Mouse (Mus musculus) forebrain, embryonic 11.5 days (tissue): ENCODE data around the gene Kidins220. TPM values are rescaled to one million over a fixed set of nuclear protein-coding genes. Genes with fewer than 3 reads are reported as not detected.

Source experiments
- ATAC-seq: fragments of 200-750 bp; cut with Nextera tagmentation; replicated peaks from 2 replicates; pipeline ENCODE4 v1.8.0; 2017; ENCODE audit warnings: moderate TSS enrichment; ENCODE audit not compliant: low FRiP score
- DNase-seq: peaks from one replicate; pipeline ENCODE4 v3.0.0-alpha.2; 2017; ENCODE audit warnings: low spot score
- H3K27ac ChIP-seq: fragments of 300-500 bp; sonication (generic); 2 replicates; pipeline ENCODE4 v1.5.1; 2014; ENCODE audit warnings: low read depth, low read length
- H3K27me3 ChIP-seq: fragments of 300-500 bp; sonication (generic); 2 replicates; pipeline ENCODE4 v1.6.1; 2014; ENCODE audit warnings: mild to moderate bottlenecking, low read length, mixed read lengths; ENCODE audit not compliant: control insufficient read depth, insufficient read depth
- H3K36me3 ChIP-seq: fragments of 300-500 bp; sonication (generic); 2 replicates; pipeline ENCODE4 v1.6.1; 2014; ENCODE audit warnings: mild to moderate bottlenecking, low read length, moderate library complexity, mixed read lengths; ENCODE audit not compliant: control insufficient read depth, insufficient read depth
- H3K4me1 ChIP-seq: fragments of 300-500 bp; sonication (generic); replicated peaks from 2 replicates; pipeline ENCODE4 v1.6.1; 2014; ENCODE audit warnings: low read length, mixed read lengths; ENCODE audit not compliant: control insufficient read depth, insufficient read depth
- H3K4me2 ChIP-seq: fragments of 300-500 bp; sonication (generic); 2 replicates; pipeline ENCODE4 v1.6.1; 2014; ENCODE audit warnings: low read depth, mild to moderate bottlenecking, low read length, moderate library complexity, mixed read lengths; ENCODE audit not compliant: severe bottlenecking
- H3K4me3 ChIP-seq: fragments of 300-500 bp; sonication (generic); 2 replicates; pipeline ENCODE4 v1.5.1; 2014; ENCODE audit warnings: low read depth, low read length
- H3K9ac ChIP-seq: fragments of 300-500 bp; sonication (generic); 2 replicates; pipeline ENCODE4 v1.6.1; 2014; ENCODE audit warnings: low read length
- H3K9me3 ChIP-seq: fragments of 300-500 bp; sonication (generic); 2 replicates; pipeline ENCODE4 v1.6.1; 2016; ENCODE audit warnings: low read length, mixed read lengths; ENCODE audit not compliant: control insufficient read depth
- WGBS: fragments of 180-500 bp; shearing (Covaris S2); extraction: QIAGEN DNeasy Blood & Tissue Kit; methylation state at CpG from one replicate; pipeline ENCODE4 v1.1.7; 2014; 5-methylcytosine and 5-hydroxymethylcytosine counted together
- polyA plus RNA-seq: library from polyadenylated mRNA; unstranded; fragments of >200 nt; fragmentation: Nextera tagmentation; extraction: Ambion mirVana; gene quantifications from 2 replicates; pipeline ENCODE4 v1.2.1, GENCODE M21; 2014

Kidins220 gene
- polyA plus RNA-seq, 1 experiment from 2014 or later, result 45.4 TPM

- 0% methylated on average over 22 of the region's 22 CpGs for WGBS
- Histone ChIP-seq H3K4me2 (peak overlapping the region; percentile 92), H3K4me3 (peak overlapping the region; percentile 71), H3K9me3 (no peaks in the 10 kb centered on the region), H3K4me1 (peaks cover 31% of the 10 kb centered on the region; the same call in 1 of the 2 replicates), H3K27ac (peak overlapping the region; percentile 57; the same call in 1 of the 2 replicates), H3K36me3 (no peaks in the 10 kb centered on the region), H3K27me3 (peaks cover 5% of the 10 kb centered on the region), H3K9ac (peak overlapping the region; percentile 72)
- ATAC-seq (no peak), DNase-seq (no peak)
These were observed 120.1 kb downstream of the Kidins220 start for GRCm38 (mm10) chr12:25094621-25095521.

GRCm38 (mm10) chr12:25095538-25095937 is 120.8 kb downstream of the Kidins220 start:
- Histone ChIP-seq H3K36me3 (no peaks in the 10 kb centered on the region), H3K27ac (peak overlapping the region; percentile 57; the same call in 1 of the 2 replicates), H3K4me2 (peak overlapping the region; percentile 92), H3K9ac (peak overlapping the region; percentile 72), H3K9me3 (no peaks in the 10 kb centered on the region), H3K27me3 (peaks cover 5% of the 10 kb centered on the region), H3K4me1 (peaks cover 34% of the 10 kb centered on the region; the same call in 1 of the 2 replicates), H3K4me3 (peak overlapping the region; percentile 71)
- DNase-seq (no peak), ATAC-seq (peak; percentile 2; the same call in 1 of the 2 replicates)
- WGBS, result under 1% methylated on average over 19 of the region's 19 CpGs

- Histone ChIP-seq H3K9me3 (no peaks in the 10 kb centered on the region), H3K27me3 (peaks cover 5% of the 10 kb centered on the region), H3K36me3 (no peaks in the 10 kb centered on the region), H3K4me2 (peak overlapping the region; percentile 92), H3K27ac (peak overlapping the region; percentile 57), H3K4me1 (peaks cover 36% of the 10 kb centered on the region; the same call in 1 of the 2 replicates), H3K4me3 (peak overlapping the region; percentile 71), H3K9ac (peak overlapping the region; percentile 72)
- WGBS, result under 1% methylated on average over 41 of the region's 41 CpGs
- peak; percentile 96 for DNase-seq
- ATAC-seq, result peak; percentile 84
These were observed 121.4 kb downstream of the Kidins220 start for GRCm38 (mm10) chr12:25095974-25096639.

- WGBS, result under 1% methylated on average over 15 of the region's 15 CpGs
- Histone ChIP-seq H3K4me2 (peak overlapping the region; percentile 92), H3K9me3 (no peaks in the 10 kb centered on the region), H3K27me3 (peaks cover 5% of the 10 kb centered on the region), H3K27ac (peak overlapping the region; percentile 26), H3K9ac (peak overlapping the region; percentile 33), H3K36me3 (no peaks in the 10 kb centered on the region), H3K4me3 (peak overlapping the region; percentile 71), H3K4me1 (peaks cover 39% of the 10 kb centered on the region)
- DNase-seq, result peak; percentile 76
- peak; percentile 1; the same call in 1 of the 2 replicates for ATAC-seq
These were observed 121.9 kb downstream of the Kidins220 start for GRCm38 (mm10) chr12:25096640-25097051.

- H3K4me3 ChIP-seq, result peak within 1 kb of the TSS; percentile 71
- H3K9me3 ChIP-seq, result no peaks in the 10 kb centered on the region
- WGBS, result 5% methylated on average over 1 of the region's 1 CpGs
These were observed 122.2 kb downstream of the Kidins220 start, which contains the start of gene Id2 for GRCm38 (mm10) chr12:25097052-25097209. Gene Id2, minus strand, starts transcription at chr12:25097140.

GRCm38 (mm10) chr12:25097210-25098160 is 122.8 kb downstream of the Kidins220 start:
- peaks cover 5% of the 10 kb centered on the region for H3K27me3 ChIP-seq
- peak overlapping the region; percentile 92 for H3K27ac ChIP-seq
- H3K4me3 ChIP-seq, result peak overlapping the region; percentile 71
- no peaks in the 10 kb centered on the region for H3K36me3 ChIP-seq
- no peaks in the 10 kb centered on the region for H3K9me3 ChIP-seq
- peak; percentile 76 for DNase-seq
- peaks cover 38% of the 10 kb centered on the region for H3K4me1 ChIP-seq
- peak overlapping the region; percentile 92 for H3K4me2 ChIP-seq
- WGBS, result 2% methylated on average over 28 of the region's 28 CpGs
- ATAC-seq, result no peak
- H3K9ac ChIP-seq, result peak overlapping the region; percentile 82

More at GRCm38 (mm10) chr12:25097052-25097209, 122.2 kb downstream of the Kidins220 start, which contains the start of gene Id2:
- Histone ChIP-seq H3K4me2 (peak within 1 kb of the TSS; percentile 92), H3K36me3 (no peaks in the 10 kb centered on the region), H3K27ac (peak within 1 kb of the TSS; percentile 92), H3K9ac (peak within 1 kb of the TSS; percentile 82), H3K27me3 (peaks cover 5% of the 10 kb centered on the region), H3K4me1 (peaks cover 39% of the 10 kb centered on the region)
- ATAC-seq, result no peak
- DNase-seq, result no peak

- Histone ChIP-seq H3K4me2 (peak overlapping the region; percentile 92), H3K27ac (peak overlapping the region; percentile 92), H3K36me3 (no peaks in the 10 kb centered on the region), H3K4me1 (peaks cover 32% of the 10 kb centered on the region), H3K4me3 (peak overlapping the region; percentile 71), H3K9me3 (no peaks in the 10 kb centered on the region), H3K9ac (peak overlapping the region; percentile 82), H3K27me3 (peaks cover 3% of the 10 kb centered on the region)
- no peak for ATAC-seq
- 4% methylated on average over 10 of the region's 10 CpGs for WGBS
- no peak for DNase-seq
These were observed 123.4 kb downstream of the Kidins220 start for GRCm38 (mm10) chr12:25098161-25098550.
